Mouse (Mus musculus): ENCODE data around the gene Ugt2b38. TPM values are rescaled to one million over a fixed set of nuclear protein-coding genes. Genes with fewer than 3 reads are reported as not detected.
"Not testable (repeated sequence)": the region's sequence is repeated elsewhere in the genome, so short reads cannot be mapped to it uniquely, and the experiment has no call there.

The Ugt2b38 gene
- polyA plus RNA-seq (2015; fragmentation: Nextera tagmentation; extraction: Ambion mirVana), result 2.2 and 2.8 TPM in 2 replicates

GRCm38 (mm10) chr5:87424041-87424440 lies at the start of gene Ugt2b38:
Ugt2b38 (minus strand) TSS chr5:87424203.
- H3K4me1 ChIP-seq; H3K4me2 ChIP-seq; H3K9me3 ChIP-seq (replicated peaks); H3K36me3 ChIP-seq; H3K4me3 ChIP-seq (replicated peaks); H3K27ac ChIP-seq; H3K27me3 ChIP-seq; H3K9ac ChIP-seq; ATAC-seq (replicated peaks; ENCODE audit: low FRiP score): not testable (repeated sequence)
- 93% methylated on average over 1 of the region's 2 CpGs for WGBS

DNA sequence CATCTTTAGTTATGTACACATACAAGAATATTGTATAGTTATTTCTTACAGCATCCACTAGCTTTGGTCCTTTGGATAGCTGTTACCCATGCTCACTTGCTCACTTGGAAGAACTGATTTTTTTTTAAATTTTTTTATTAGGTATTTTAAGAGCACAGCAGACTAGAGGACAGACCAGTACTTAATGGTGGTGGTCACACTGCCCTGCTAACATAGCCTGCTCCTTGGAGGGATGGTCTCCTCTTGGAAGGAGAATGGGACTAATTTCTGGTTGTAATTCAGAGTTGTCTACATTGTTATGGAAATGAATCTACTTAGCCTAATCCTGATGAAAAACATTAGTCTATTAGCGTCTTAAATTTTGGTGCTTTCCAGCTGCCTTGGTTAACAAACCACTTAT lies 34.8 kb upstream of the Ugt2b38 start:
- Histone ChIP-seq H3K36me3 (no peaks in the 10 kb centered on the region), H3K4me1 (no peaks in the 10 kb centered on the region), H3K4me2 (no peak overlapping the region), H3K9ac (no peak overlapping the region), H3K27me3 (no peaks in the 10 kb centered on the region), H3K9me3 (replicated peaks) (no peaks in the 10 kb centered on the region), H3K27ac (no peak overlapping the region), H3K4me3 (replicated peaks) (no peak overlapping the region)
- ATAC-seq (replicated peaks; ENCODE audit: low FRiP score), result no peak
- whole genome bisulfite sequencing, result 37% methylated on average over 1 of the region's 1 CpGs

DNA sequence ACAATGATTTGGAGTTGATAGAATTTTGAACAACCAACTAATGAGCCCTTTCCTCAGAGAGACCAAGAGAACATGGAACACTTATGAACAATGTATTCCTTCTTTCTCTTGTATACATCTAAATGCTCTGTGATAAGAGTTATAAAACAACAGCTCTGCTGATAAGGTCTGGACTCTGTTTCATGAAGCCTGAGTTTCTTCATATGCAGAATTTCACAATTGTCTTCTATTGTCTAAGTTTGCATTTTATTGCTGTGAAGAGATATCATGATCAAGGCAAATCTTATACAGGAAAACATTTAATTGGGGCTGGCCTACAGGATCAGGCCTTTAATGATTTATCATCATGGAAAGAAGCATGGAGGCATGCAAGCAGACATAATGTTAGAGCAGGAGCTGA lies 33.7 kb upstream of the Ugt2b38 start:
- H3K4me1 ChIP-seq, result no peaks in the 10 kb centered on the region
- no peaks in the 10 kb centered on the region for H3K36me3 ChIP-seq
- no peaks in the 10 kb centered on the region for H3K9me3 ChIP-seq (replicated peaks)
- H3K4me3 ChIP-seq (replicated peaks), result no peak overlapping the region
- H3K27ac ChIP-seq, result no peak overlapping the region
- H3K9ac ChIP-seq, result no peak overlapping the region
- no peak overlapping the region for H3K4me2 ChIP-seq
- ATAC-seq (replicated peaks; ENCODE audit: low FRiP score), result no peak
- H3K27me3 ChIP-seq, result no peaks in the 10 kb centered on the region

- WGBS, result 78% methylated on average over 3 of the region's 3 CpGs
Observed at GRCm38 (mm10) chr5:87456216-87456850, 32.3 kb upstream of the Ugt2b38 start.

GRCm38 (mm10) chr5:87455519-87455918 lies 31.5 kb upstream of the Ugt2b38 start:
- Histone ChIP-seq H3K27ac (no peak overlapping the region), H3K9ac (no peak overlapping the region), H3K9me3 (replicated peaks) (no peaks in the 10 kb centered on the region), H3K4me1 (no peaks in the 10 kb centered on the region), H3K4me2 (no peak overlapping the region), H3K27me3 (no peaks in the 10 kb centered on the region), H3K4me3 (replicated peaks) (no peak overlapping the region), H3K36me3 (no peaks in the 10 kb centered on the region)
- ATAC-seq (replicated peaks; ENCODE audit: low FRiP score), result no peak

More at GRCm38 (mm10) chr5:87456216-87456850, 32.3 kb upstream of the Ugt2b38 start:
- no peak overlapping the region for H3K9ac ChIP-seq
- H3K27ac ChIP-seq, result no peak overlapping the region
- no peaks in the 10 kb centered on the region for H3K27me3 ChIP-seq
- no peaks in the 10 kb centered on the region for H3K4me1 ChIP-seq
- H3K4me2 ChIP-seq, result no peak overlapping the region
- no peaks in the 10 kb centered on the region for H3K9me3 ChIP-seq (replicated peaks)
- peak; percentile 58; the same call in 1 of the 2 replicates for ATAC-seq (replicated peaks; ENCODE audit: low FRiP score)
- no peak overlapping the region for H3K4me3 ChIP-seq (replicated peaks)
- H3K36me3 ChIP-seq, result no peaks in the 10 kb centered on the region

- H3K4me2 ChIP-seq, result not testable (repeated sequence)
- WGBS, result 81% methylated on average over 3 of the region's 5 CpGs
Observed at GRCm38 (mm10) chr5:87452514-87452913, 28.5 kb upstream of the Ugt2b38 start.

GRCm38 (mm10) chr5:87436264-87436663 lies 12.3 kb upstream of the Ugt2b38 start:
- H3K4me1 ChIP-seq, result no peaks in the 10 kb centered on the region
- no peak overlapping the region for H3K4me2 ChIP-seq
- H3K4me3 ChIP-seq (replicated peaks), result no peak overlapping the region
- H3K9ac ChIP-seq, result no peak overlapping the region
- no peaks in the 10 kb centered on the region for H3K36me3 ChIP-seq
- H3K27me3 ChIP-seq, result no peaks in the 10 kb centered on the region
- WGBS, result 49% methylated on average over 3 of the region's 3 CpGs
- no peak overlapping the region for H3K27ac ChIP-seq
- ATAC-seq (replicated peaks; ENCODE audit: low FRiP score), result peak; percentile 64
- no peaks in the 10 kb centered on the region for H3K9me3 ChIP-seq (replicated peaks)

More at GRCm38 (mm10) chr5:87452514-87452913, 28.5 kb upstream of the Ugt2b38 start:
- not testable (repeated sequence) for H3K9ac ChIP-seq; H3K27me3 ChIP-seq; H3K4me3 ChIP-seq (replicated peaks); H3K27ac ChIP-seq; H3K36me3 ChIP-seq; H3K9me3 ChIP-seq (replicated peaks); ATAC-seq (replicated peaks; ENCODE audit: low FRiP score); H3K4me1 ChIP-seq

- Histone ChIP-seq H3K4me1 (no peaks in the 10 kb centered on the region), H3K27me3 (no peaks in the 10 kb centered on the region), H3K9me3 (replicated peaks) (no peaks in the 10 kb centered on the region), H3K27ac (no peak overlapping the region), H3K36me3 (no peaks in the 10 kb centered on the region), H3K9ac (no peak overlapping the region), H3K4me2 (no peak overlapping the region), H3K4me3 (replicated peaks) (no peak overlapping the region)
- ATAC-seq (replicated peaks; ENCODE audit: low FRiP score), result no peak
- WGBS, result 89% methylated on average over 3 of the region's 3 CpGs
Observed at GRCm38 (mm10) chr5:87425676-87426075, 1.7 kb upstream of the Ugt2b38 start.

- Histone ChIP-seq H3K9me3 (replicated peaks) (no peaks in the 10 kb centered on the region), H3K27me3 (no peaks in the 10 kb centered on the region), H3K9ac (no peak overlapping the region), H3K4me1 (no peaks in the 10 kb centered on the region), H3K27ac (no peak overlapping the region), H3K4me3 (replicated peaks) (no peak overlapping the region), H3K36me3 (no peaks in the 10 kb centered on the region), H3K4me2 (no peak overlapping the region)
- ATAC-seq (replicated peaks; ENCODE audit: low FRiP score), result no peak
- 94% methylated on average over 4 of the region's 4 CpGs for WGBS
Observed at GRCm38 (mm10) chr5:87396968-87397367, 27.0 kb downstream of the Ugt2b38 start.

DNA sequence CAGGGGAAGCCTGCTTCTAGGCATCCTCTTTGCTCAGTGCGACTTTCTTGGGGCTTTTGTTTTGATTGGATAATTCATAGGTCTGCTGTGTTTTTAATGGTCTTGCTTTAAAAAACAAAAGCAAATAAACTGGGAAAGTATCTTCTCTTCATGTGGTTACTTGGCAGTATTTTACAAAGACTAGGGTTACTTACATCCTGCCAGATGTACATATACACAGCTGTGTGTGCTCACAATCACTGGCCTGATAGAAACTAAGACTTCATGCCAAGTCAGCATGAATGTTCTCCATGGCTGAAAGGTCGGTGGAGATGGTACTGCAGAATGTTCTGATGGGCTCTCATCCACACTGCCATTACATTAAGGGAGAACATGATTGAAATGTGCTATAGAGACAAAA lies 33.2 kb downstream of the Ugt2b38 start:
- WGBS, result 54% methylated on average over 2 of the region's 2 CpGs
- ATAC-seq (replicated peaks; ENCODE audit: low FRiP score), result peak; percentile 56; the same call in 1 of the 2 replicates
- Histone ChIP-seq H3K27ac (no peak overlapping the region), H3K9ac (no peak overlapping the region), H3K9me3 (replicated peaks) (no peaks in the 10 kb centered on the region), H3K4me3 (replicated peaks) (no peak overlapping the region), H3K27me3 (no peaks in the 10 kb centered on the region), H3K4me1 (no peaks in the 10 kb centered on the region), H3K36me3 (no peaks in the 10 kb centered on the region), H3K4me2 (no peak overlapping the region)

DNA sequence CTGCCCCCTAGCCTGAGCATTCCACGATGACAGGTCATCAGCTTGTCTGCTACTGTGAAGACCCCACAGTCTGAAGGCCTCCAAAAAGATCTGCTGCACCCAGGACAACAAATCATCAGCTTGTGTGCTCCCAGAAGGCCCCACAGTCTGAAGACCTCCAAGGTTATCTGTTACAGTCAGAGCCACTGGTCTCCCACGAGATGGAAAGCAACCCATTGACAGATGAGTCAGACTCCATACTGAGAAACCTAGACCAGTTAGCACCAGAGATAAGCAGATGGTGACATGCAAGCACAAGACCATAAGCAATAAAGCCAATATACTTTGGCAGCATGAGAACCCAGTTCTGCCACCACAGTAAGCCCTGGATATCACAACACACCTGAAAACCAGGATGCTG lies 43.8 kb downstream of the Ugt2b38 start:
- no peaks in the 10 kb centered on the region for H3K27me3 ChIP-seq
- 66% methylated on average over 2 of the region's 2 CpGs for WGBS

DNA sequence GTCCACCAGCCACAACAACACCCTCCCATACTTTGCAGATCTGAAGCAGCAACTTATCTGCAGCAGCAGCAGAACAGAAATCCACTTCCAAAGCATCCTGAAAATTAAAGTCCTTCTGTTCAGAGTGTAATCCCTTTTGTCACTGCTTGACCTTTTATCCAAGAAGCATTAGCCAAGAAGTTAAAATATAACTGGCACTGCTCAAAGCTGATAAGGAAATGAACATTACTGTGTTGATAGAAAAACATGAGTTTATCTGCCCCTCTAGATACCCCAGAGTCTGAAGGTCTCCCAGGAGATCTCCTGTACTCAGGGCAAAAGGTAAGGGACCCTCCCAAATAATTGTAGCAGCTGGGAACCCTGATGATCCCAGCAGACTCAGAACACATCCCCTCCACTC lies 44.2 kb downstream of the Ugt2b38 start:
- H3K27me3 ChIP-seq, result no peaks in the 10 kb centered on the region
- ATAC-seq (replicated peaks; ENCODE audit: low FRiP score), result no peak
- no peaks in the 10 kb centered on the region for H3K4me1 ChIP-seq
- H3K4me3 ChIP-seq (replicated peaks), result no peak overlapping the region
- no peaks in the 10 kb centered on the region for H3K36me3 ChIP-seq
- no peak overlapping the region for H3K4me2 ChIP-seq
- no peak overlapping the region for H3K27ac ChIP-seq
- H3K9ac ChIP-seq, result no peak overlapping the region
- H3K9me3 ChIP-seq (replicated peaks), result no peaks in the 10 kb centered on the region

More for the DNA sequence above, 43.8 kb downstream of the Ugt2b38 start:
- Histone ChIP-seq H3K9ac (no peak overlapping the region), H3K36me3 (no peaks in the 10 kb centered on the region), H3K27ac (no peak overlapping the region), H3K9me3 (replicated peaks) (no peaks in the 10 kb centered on the region), H3K4me1 (no peaks in the 10 kb centered on the region), H3K4me2 (no peak overlapping the region), H3K4me3 (replicated peaks) (no peak overlapping the region)
- ATAC-seq (replicated peaks; ENCODE audit: low FRiP score), result no peak

GRCm38 (mm10) chr5:87375874-87376383 lies 48.1 kb downstream of the Ugt2b38 start:
- no peak overlapping the region for H3K9ac ChIP-seq
- H3K4me1 ChIP-seq, result no peaks in the 10 kb centered on the region
- no peak for ATAC-seq (replicated peaks; ENCODE audit: low FRiP score)
- H3K27ac ChIP-seq, result no peak overlapping the region
- no peaks in the 10 kb centered on the region for H3K27me3 ChIP-seq
- H3K9me3 ChIP-seq (replicated peaks), result no peaks in the 10 kb centered on the region
- WGBS, result 89% methylated on average over 3 of the region's 3 CpGs
- no peaks in the 10 kb centered on the region for H3K36me3 ChIP-seq
- H3K4me2 ChIP-seq, result no peak overlapping the region
- no peak overlapping the region for H3K4me3 ChIP-seq (replicated peaks)

Measured in kidney, embryonic 15.5 days (tissue).